8 mouse cellular contexts compared by ENCODE assay signal in genomic region chr17:28329503-28330231, GRCm38 (mm10). TPM values are rescaled to one million over a fixed set of nuclear protein-coding genes. Genes with fewer than 3 reads are reported as not detected.
DNase-seq lines count a peak whose midpoint lies in the region; ATAC-seq and TF ChIP-seq lines count a peak whose summit lies in the region.

No protein-coding gene starts in this region.

- peak overlapping the region; percentile 98 for H3K27ac ChIP-seq in heart, embryonic 10.5 days
- peak overlapping the region; percentile 74; the same call in 1 of the 2 replicates for H3K27ac ChIP-seq in CH12.LX (ENCODE audit: insufficient read depth, low read depth)
- peak overlapping the region; percentile 96 for H3K27ac ChIP-seq in forebrain, embryonic 15.5 days (replicated peaks)
- H3K27ac ChIP-seq in liver, postnatal 0 days (ENCODE audit: low read depth), result peak overlapping the region; percentile 91

- in situ Hi-C loops in CH12.LX (cut with MboI; ENCODE audit: low pct_ligation_motif_present, low pct_unique_long_range_greater_than_20kb, low sequenced_read_pairs), result no loop called here

- no peaks in the 10 kb centered on the region for H3K9me3 ChIP-seq in heart, embryonic 10.5 days
- no peaks in the 10 kb centered on the region for H3K9me3 ChIP-seq in CH12.LX (replicated peaks; ENCODE audit: low read length)
- no peaks in the 10 kb centered on the region for H3K9me3 ChIP-seq in forebrain, embryonic 15.5 days
- no peaks in the 10 kb centered on the region for H3K9me3 ChIP-seq in liver, postnatal 0 days (ENCODE audit: low read length)

- no peak for DNase-seq in heart, embryonic 10.5 days (ENCODE audit: low spot score)
- no peak for DNase-seq in heart, adult 9 months (ENCODE audit: low spot score in 2 of 2)
- DNase-seq in CH12.LX (ENCODE audit: extremely low read depth), result peak; percentile 55
- DNase-seq in liver, postnatal 0 days, result no peak
- DNase-seq in left cerebral cortex, postnatal 4 days, result no peak
- no peak for DNase-seq in left cerebral cortex, adult 9 months (ENCODE audit: low spot score in 2 of 2)
- DNase-seq in left cerebral cortex, adult 11 months (ENCODE audit: low spot score), result no peak

- peak overlapping the region; percentile 88 for H3K4me2 ChIP-seq in CH12.LX (ENCODE audit: insufficient read depth, low read depth, poor library complexity, severe bottlenecking)
- H3K4me2 ChIP-seq in forebrain, embryonic 15.5 days (replicated peaks), result peak overlapping the region; percentile 93
- peak overlapping the region; percentile 78 for H3K4me2 ChIP-seq in liver, postnatal 0 days (ENCODE audit: low read depth, low read length)

- 8% methylated on average over 4 of the region's 4 CpGs for WGBS in heart, embryonic 10.5 days
- WGBS in forebrain, embryonic 15.5 days, result 7% methylated on average over 4 of the region's 4 CpGs
- WGBS in liver, postnatal 0 days (ENCODE audit: insufficient replicate concordance), result 7% methylated on average over 4 of the region's 4 CpGs

- H3K27me3 ChIP-seq in heart, embryonic 10.5 days (ENCODE audit: insufficient read depth, poor library complexity, severe bottlenecking), result no peaks in the 10 kb centered on the region
- peaks cover 10% of the 10 kb centered on the region for H3K27me3 ChIP-seq in CH12.LX (replicated peaks)
- no peaks in the 10 kb centered on the region for H3K27me3 ChIP-seq in forebrain, embryonic 15.5 days
- no peaks in the 10 kb centered on the region for H3K27me3 ChIP-seq in liver, postnatal 0 days (ENCODE audit: insufficient read depth, low read length)

- peaks cover 67% of the 10 kb centered on the region for H3K36me3 ChIP-seq in heart, embryonic 10.5 days
- H3K36me3 ChIP-seq in CH12.LX (replicated peaks in 1 of 2; ENCODE audit: control insufficient read depth in 1 of 2, insufficient read depth in 1 of 2, low read length in 1 of 2), result peaks cover 35 to 59% of the 10 kb centered on the region in 2 experiments
- peaks cover 12% of the 10 kb centered on the region for H3K36me3 ChIP-seq in forebrain, embryonic 15.5 days
- H3K36me3 ChIP-seq in liver, postnatal 0 days (replicated peaks; ENCODE audit: insufficient read depth, low read length), result peaks cover 18% of the 10 kb centered on the region

- peak overlapping the region; percentile 98 for H3K9ac ChIP-seq in CH12.LX (ENCODE audit: insufficient read depth, low read depth)
- H3K9ac ChIP-seq in forebrain, embryonic 15.5 days (replicated peaks), result peak overlapping the region; percentile 92
- peak overlapping the region; percentile 87 for H3K9ac ChIP-seq in liver, postnatal 0 days (replicated peaks)

- H3K4me1 ChIP-seq in heart, embryonic 10.5 days, result peaks cover 62% of the 10 kb centered on the region
- peaks cover 13 to 26% of the 10 kb centered on the region in 2 experiments for H3K4me1 ChIP-seq in CH12.LX (ENCODE audit: control insufficient read depth in 1 of 2, insufficient read depth in 2 of 2)
- H3K4me1 ChIP-seq in forebrain, embryonic 15.5 days, result peaks cover 25% of the 10 kb centered on the region
- H3K4me1 ChIP-seq in liver, postnatal 0 days (ENCODE audit: insufficient read depth), result peaks cover 18% of the 10 kb centered on the region

- no peak for TF ChIP-seq CTCF in CH12.LX (conservative IDR thresholded peaks at IDR 0.05 in 1 of 2, IDR thresholded peaks at IDR 0.05 in 1 of 2; ENCODE audit: low read depth in 2 of 2, low read length in 2 of 2)
- no peak for TF ChIP-seq CTCF in liver, postnatal 0 days (IDR thresholded peaks at IDR 0.05; ENCODE audit: low read depth)

- no peak for TF ChIP-seq EP300 in CH12.LX (IDR thresholded peaks at IDR 0.05; ENCODE audit: low read length)
- no peak for TF ChIP-seq EP300 in liver, postnatal 0 days (IDR thresholded peaks at IDR 0.05; ENCODE audit: low read depth)

- TF ChIP-seq RAD21 in CH12.LX (IDR thresholded peaks at IDR 0.05; ENCODE audit: low read depth, low read length), result no peak

- intact Hi-C loops in left cerebral cortex, postnatal 4 days (cut with DNase I), result no loop called here

- ATAC-seq in forebrain, embryonic 15.5 days (replicated peaks), result no peak
- ATAC-seq in liver, postnatal 0 days, result no peak

- dilution Hi-C loops in CH12.LX (cut with MboI; ENCODE audit: extremely low pct_ligation_motif_present, extremely low pct_unique_long_range_greater_than_20kb, low sequenced_read_pairs), result no loop called here

- H3K79me2 ChIP-seq in CH12.LX (replicated peaks; ENCODE audit: control insufficient read depth, extremely low read depth, insufficient read depth, poor library complexity, severe bottlenecking), result peaks cover 15% of the 10 kb centered on the region

- peak; percentile 20; the same call in 1 of the 2 replicates for TF ChIP-seq POLR2A in CH12.LX (IDR thresholded peaks at IDR 0.05; ENCODE audit: low read depth, low read length)

- H3K4me3 ChIP-seq in heart, embryonic 10.5 days, result peak overlapping the region; percentile 96
- peak overlapping the region; percentile 90 to 100 (median 93) for H3K4me3 ChIP-seq in CH12.LX (replicated peaks in 1 of 3; ENCODE audit: low read depth in 2 of 3, low read length in 2 of 3, poor library complexity in 1 of 3)
- H3K4me3 ChIP-seq in forebrain, embryonic 15.5 days, result peak overlapping the region; percentile 87
- H3K4me3 ChIP-seq in liver, postnatal 0 days (ENCODE audit: low read depth, low read length), result peak overlapping the region; percentile 62

TF ChIP-seq in CH12.LX, 34 proteins besides CTCF, POLR2A, EP300 and RAD21:
- TF ChIP-seq MAX (IDR thresholded peaks at IDR 0.05; ENCODE audit: low read length) (peak; percentile 83; the same call in 1 of the 2 replicates), ETS1 (conservative IDR thresholded peaks at IDR 0.05; ENCODE audit: low read depth, low read length) (no peak), UBTF (IDR thresholded peaks at IDR 0.05; ENCODE audit: low read depth, low read length) (no peak), CHD1 (IDR thresholded peaks at IDR 0.05; ENCODE audit: low read depth, low read length) (peak; percentile 90; the same call in 1 of the 2 replicates), RCOR1 (conservative IDR thresholded peaks at IDR 0.05; ENCODE audit: low read depth, low read length) (0 out of 2 replicates have a peak, but pooled peaks have one; percentile 17), BHLHE40 (IDR thresholded peaks at IDR 0.05; ENCODE audit: low read depth, low read length) (0 out of 2 replicates have a peak, but pooled peaks have one; percentile 17), TCF12 (IDR thresholded peaks at IDR 0.05; ENCODE audit: low read depth, low read length) (peak; percentile 23; the same call in 1 of the 2 replicates), CHD2 (IDR thresholded peaks at IDR 0.05; ENCODE audit: low read length) (peak; percentile 54; the same call in 1 of the 2 replicates), MYC (IDR thresholded peaks at IDR 0.05; ENCODE audit: low read depth, low read length) (peak; percentile 62), USF2 (conservative IDR thresholded peaks at IDR 0.05; ENCODE audit: low read depth, low read length) (no peak), MAZ (IDR thresholded peaks at IDR 0.05; ENCODE audit: low read depth, low read length) (no peak), KAT2A (IDR thresholded peaks at IDR 0.05; ENCODE audit: insufficient replicate concordance, low read length) (0 out of 2 replicates have a peak, but pooled peaks have one; percentile 56), E2F4 (IDR thresholded peaks at IDR 0.05; ENCODE audit: insufficient replicate concordance, low read depth, low read length) (no peak), ZMIZ1 (IDR thresholded peaks at IDR 0.05; ENCODE audit: low read depth, low read length) (peak; percentile 57; the same call in 1 of the 2 replicates), ZKSCAN1 (IDR thresholded peaks at IDR 0.05; ENCODE audit: borderline replicate concordance, low read depth, low read length) (no peak), MXI1 (IDR thresholded peaks at IDR 0.05; ENCODE audit: low read depth, low read length) (peak; percentile 82; the same call in 1 of the 2 replicates), NELFE (IDR thresholded peaks at IDR 0.05; ENCODE audit: low read depth, low read length) (peak; percentile 28; the same call in 1 of the 2 replicates)

RNA-seq across cellular contexts. Expression of gene Rpl10a, which starts 1.4 kb away (rescaled TPM):
- polyA plus RNA-seq in heart, embryonic 10.5 days (2016; fragmentation: Nextera tagmentation; extraction: Ambion mirVana), result 345 and 365 TPM in 2 replicates
- total RNA-seq in CH12.LX (2012; rRNA removed) (3,510 and 4,144 TPM in 2 replicates), CH12.LX (2014; rRNA removed) (2,222 and 3,467 TPM in 2 replicates)
- polyA plus RNA-seq in CH12.LX (2012; ENCODE audit: insufficient read length, low read depth), result 1,605 and 1,846 TPM in 2 replicates
- 359 and 384 TPM in 2 replicates for polyA plus RNA-seq in forebrain, embryonic 15.5 days (2015; fragmentation: Nextera tagmentation; extraction: Ambion mirVana)
- 296 and 311 TPM in 2 replicates for polyA plus RNA-seq in liver, postnatal 0 days (2015; fragmentation: Nextera tagmentation; extraction: Ambion mirVana)
- total RNA-seq in left cerebral cortex, postnatal 4 days (2021), result 100 to 1,000 TPM; 646 to 664 TPM

RNA-seq across cellular contexts. Expression of gene Fance, which starts 16.3 kb away (rescaled TPM):
- 25.8 and 30.6 TPM in 2 replicates for polyA plus RNA-seq in heart, embryonic 10.5 days (2016; fragmentation: Nextera tagmentation; extraction: Ambion mirVana)
- total RNA-seq in CH12.LX (2012; rRNA removed) (26.9 and 29.6 TPM in 2 replicates), CH12.LX (2014; rRNA removed) (11.4 and 17.4 TPM in 2 replicates)
- polyA plus RNA-seq in CH12.LX (2012; ENCODE audit: insufficient read length, low read depth), result 35.8 and 37.9 TPM in 2 replicates
- polyA plus RNA-seq in forebrain, embryonic 15.5 days (2015; fragmentation: Nextera tagmentation; extraction: Ambion mirVana), result 25.9 and 27.4 TPM in 2 replicates
- polyA plus RNA-seq in liver, postnatal 0 days (2015; fragmentation: Nextera tagmentation; extraction: Ambion mirVana), result 6.7 and 7.1 TPM in 2 replicates
- total RNA-seq in left cerebral cortex, postnatal 4 days (2021), result 10 to 100 TPM; 28.9 to 29.0 TPM

RNA-seq across cellular contexts. Expression of gene Tead3, which starts 20.9 kb away (rescaled TPM):
- polyA plus RNA-seq in heart, embryonic 10.5 days (2016; fragmentation: Nextera tagmentation; extraction: Ambion mirVana), result 6.3 and 6.5 TPM in 2 replicates
- total RNA-seq in CH12.LX (2012; rRNA removed) (0.17 and 0.42 TPM in 2 replicates), CH12.LX (2014; rRNA removed) (not detected in 2 replicates)
- polyA plus RNA-seq in CH12.LX (2012; ENCODE audit: insufficient read length, low read depth), result 0.08 TPM in 1 of 2 replicates, not detected in the other
- 1.9 TPM in 2 replicates for polyA plus RNA-seq in forebrain, embryonic 15.5 days (2015; fragmentation: Nextera tagmentation; extraction: Ambion mirVana)
- polyA plus RNA-seq in liver, postnatal 0 days (2015; fragmentation: Nextera tagmentation; extraction: Ambion mirVana), result 0.79 and 1.2 TPM in 2 replicates
- 1 to 10 TPM; 5.8 to 6.3 TPM for total RNA-seq in left cerebral cortex, postnatal 4 days (2021)

RNA-seq across cellular contexts. Expression of gene Tulp1, which starts 35.4 kb away (rescaled TPM):
- 5.0 and 5.7 TPM in 2 replicates for polyA plus RNA-seq in heart, embryonic 10.5 days (2016; fragmentation: Nextera tagmentation; extraction: Ambion mirVana)
- 0.17 TPM in 1 of 2 replicates, not detected in the other for total RNA-seq in CH12.LX (2012; rRNA removed)
- total RNA-seq in CH12.LX (2014; rRNA removed), result not detected in 2 replicates
- polyA plus RNA-seq in CH12.LX (2012; ENCODE audit: insufficient read length, low read depth), result not detected in 2 replicates
- 1.2 and 1.8 TPM in 2 replicates for polyA plus RNA-seq in forebrain, embryonic 15.5 days (2015; fragmentation: Nextera tagmentation; extraction: Ambion mirVana)
- 0.18 and 0.33 TPM in 2 replicates for polyA plus RNA-seq in liver, postnatal 0 days (2015; fragmentation: Nextera tagmentation; extraction: Ambion mirVana)
- under 1 TPM; 0.58 to 0.92 TPM for total RNA-seq in left cerebral cortex, postnatal 4 days (2021)
